Mouse (Mus musculus) urinary bladder, postnatal 0 days (tissue): ENCODE measurements around the gene Aasdh. TPM values are rescaled to one million over a fixed set of nuclear protein-coding genes. Genes with fewer than 3 reads are reported as not detected.

Experiments used
- polyA plus RNA-seq: library from polyadenylated mRNA; unstranded; fragments of >200 nt; fragmentation: Nextera tagmentation; extraction: Ambion mirVana; gene quantifications from 2 replicates; pipeline ENCODE4 v1.2.1, GENCODE M21; 2015

The Aasdh gene
- polyA plus RNA-seq = 7.8 and 8.8 TPM in 2 replicates

GRCm38 (mm10) chr5:76905405-76906154 lies at the start of gene Aasdh:
Aasdh (minus strand) TSS chr5:76905514.

GRCm38 (mm10) chr5:76951106-76952027 lies 46.1 kb upstream of the Aasdh start, which contains the start of the genes Paics and Ppat:
Paics (plus strand) TSS chr5:76951307.
Ppat (minus strand) TSS chr5:76951578.

Other genes with a start within 250 kb of the Aasdh start
- gene C530008M17Rik, start 249.0 kb downstream of the Aasdh start, polyA plus RNA-seq = 11.4 and 17.2 TPM in 2 replicates
- 125 and 129 TPM in 2 replicates for gene Paics, start 45.8 kb upstream of the Aasdh start, polyA plus RNA-seq
- 12.2 and 14.0 TPM in 2 replicates for gene Ppat, start 46.1 kb upstream of the Aasdh start, polyA plus RNA-seq
- 58.5 and 70.8 TPM in 2 replicates for gene Srp72, start 69.2 kb upstream of the Aasdh start, polyA plus RNA-seq
- not detected in 2 replicates for gene Arl9, start 98.5 kb upstream of the Aasdh start, polyA plus RNA-seq
- not detected in 2 replicates for gene Thegl, start 110.5 kb upstream of the Aasdh start, polyA plus RNA-seq
- 8.1 and 10.7 TPM in 2 replicates for gene Hopx, start 209.6 kb upstream of the Aasdh start, polyA plus RNA-seq